Mouse (Mus musculus): ENCODE measurements around the gene Wnt7a.

DNA sequence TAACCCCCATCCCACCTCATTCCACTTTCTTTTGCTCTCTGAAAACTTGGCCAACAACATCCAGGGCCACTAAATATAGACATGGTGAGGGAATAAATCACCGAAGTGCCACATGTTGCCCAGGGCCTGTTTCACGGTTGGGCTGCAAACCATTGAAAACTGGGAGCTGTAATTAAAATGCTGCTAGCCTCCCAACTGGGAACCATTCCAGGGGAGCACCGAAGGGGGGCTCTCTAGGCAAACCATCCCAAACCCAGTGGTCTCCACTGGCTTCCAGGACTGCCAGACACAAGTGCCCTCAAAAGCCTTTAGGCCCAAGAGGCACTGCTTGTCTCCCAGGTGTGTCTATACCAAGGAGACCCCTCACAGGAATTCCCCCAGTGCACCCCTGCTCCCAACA lies 31.9 kb downstream of the Wnt7a start:
- TF ChIP-seq POLR2A (IDR thresholded peaks at IDR 0.05; ENCODE audit: low read depth, low read length): no peak
- TF ChIP-seq CTCF (conservative IDR thresholded peaks at IDR 0.05; ENCODE audit: insufficient read depth, insufficient read length, low read depth, low read length): no peak

All from kidney, adult 2 months (tissue).